In the genomic region with DNA sequence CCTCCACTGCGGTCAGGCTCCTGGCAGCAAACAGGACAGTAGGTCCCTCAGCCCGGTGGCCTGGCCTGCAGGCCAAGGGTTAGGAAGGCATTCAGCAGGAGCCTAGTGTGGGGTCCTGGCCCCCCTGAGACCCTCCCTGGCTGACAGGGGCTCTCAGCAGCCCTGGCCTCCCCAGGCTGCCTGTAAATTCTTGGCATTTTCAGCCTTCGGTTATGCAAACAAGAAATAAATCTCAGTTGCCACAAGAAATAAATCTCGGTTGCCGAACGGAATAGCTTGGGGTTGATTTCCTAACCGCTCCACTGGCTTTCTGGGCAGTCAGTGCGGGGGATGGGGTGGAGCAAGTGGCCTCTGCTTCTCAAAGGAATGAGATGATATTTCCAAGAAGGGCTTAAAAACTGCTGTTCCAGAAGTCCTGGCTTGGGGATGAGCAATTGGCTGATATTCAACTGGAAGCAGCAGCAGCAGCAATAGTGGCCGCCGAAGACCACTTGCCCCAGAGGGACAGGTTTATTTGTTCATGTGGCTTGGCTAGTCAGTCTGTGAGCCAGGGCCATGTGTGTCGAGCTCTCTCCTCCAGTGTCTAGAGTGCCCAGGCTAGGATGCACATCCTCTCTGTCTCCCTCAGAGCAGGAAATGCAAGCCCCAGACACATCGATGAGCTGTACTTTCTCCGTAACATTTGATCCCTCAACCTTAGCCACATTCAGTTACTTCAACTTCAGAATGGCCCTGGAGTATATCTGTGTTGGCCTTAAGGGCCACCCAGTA, we compare ENCODE assay signal across 8 mouse cellular contexts. TPM values are rescaled to one million over a fixed set of nuclear protein-coding genes. Genes with fewer than 3 reads are reported as not detected.
DNase-seq lines count a peak whose midpoint lies in the region; ATAC-seq lines count a peak whose summit lies in the region.

No protein-coding gene starts in this region.

- no peak overlapping the region for H3K9ac ChIP-seq in limb, embryonic 13.5 days
- no peak overlapping the region for H3K9ac ChIP-seq in liver, embryonic 11.5 days (ENCODE audit: low read depth, low read length)

- WGBS in limb, embryonic 13.5 days, result 43% methylated on average over 13 of the region's 13 CpGs
- 63% methylated on average over 13 of the region's 13 CpGs for WGBS in liver, embryonic 11.5 days

- H3K9me3 ChIP-seq in limb, embryonic 13.5 days, result no peaks in the 10 kb centered on the region
- no peaks in the 10 kb centered on the region for H3K9me3 ChIP-seq in liver, embryonic 11.5 days (ENCODE audit: control insufficient read depth, low read length)

- peak; percentile 34 to 43 for DNase-seq in cerebellum, postnatal 10 days
- DNase-seq in cerebellum, adult 18-20 months, result no peak
- peak; percentile 46 for DNase-seq in adrenal gland, postnatal 25 days
- DNase-seq in heart, postnatal 14 days, result peak; percentile 37 to 39
- no peak for DNase-seq in liver, embryonic 11.5 days (ENCODE audit: low spot score)
- no peak for DNase-seq in thymus, postnatal 0 days (ENCODE audit: low spot score)

- H3K27ac ChIP-seq in limb, embryonic 13.5 days, result 0 out of 2 replicates have a peak overlapping the region, but pooled peaks have one; percentile 28
- no peak overlapping the region for H3K27ac ChIP-seq in liver, embryonic 11.5 days (ENCODE audit: low read depth, low read length)

- intact Hi-C loops in heart, postnatal 14 days (cut with DNase I), result no loop called here

- no peaks in the 10 kb centered on the region for H3K27me3 ChIP-seq in limb, embryonic 13.5 days
- no peaks in the 10 kb centered on the region for H3K27me3 ChIP-seq in liver, embryonic 11.5 days (replicated peaks; ENCODE audit: control insufficient read depth, insufficient read depth, low read length)

- no peak for ATAC-seq in limb, embryonic 13.5 days (ENCODE audit: low FRiP score, low read depth)
- ATAC-seq in liver, embryonic 11.5 days (replicated peaks; ENCODE audit: low FRiP score), result no peak
- no peak for ATAC-seq in megakaryocyte progenitor cell, adult 5-6 weeks (replicated peaks; ENCODE audit: poor library complexity)

- H3K4me1 ChIP-seq in limb, embryonic 13.5 days, result peaks cover 29% of the 10 kb centered on the region
- 0 out of 2 replicates have a peak, but pooled peaks cover 2% of the 10 kb centered on the region for H3K4me1 ChIP-seq in liver, embryonic 11.5 days (replicated peaks; ENCODE audit: control insufficient read depth, insufficient read depth, low read length)

- H3K4me2 ChIP-seq in limb, embryonic 13.5 days (replicated peaks), result no peak overlapping the region
- no peak overlapping the region for H3K4me2 ChIP-seq in liver, embryonic 11.5 days

- no peaks in the 10 kb centered on the region for H3K36me3 ChIP-seq in limb, embryonic 13.5 days
- no peaks in the 10 kb centered on the region for H3K36me3 ChIP-seq in liver, embryonic 11.5 days (ENCODE audit: control insufficient read depth, insufficient read depth, low read length)

- H3K4me3 ChIP-seq in limb, embryonic 13.5 days, result no peak overlapping the region
- no peak overlapping the region for H3K4me3 ChIP-seq in liver, embryonic 11.5 days (ENCODE audit: low read depth, low read length)

RNA-seq across cellular contexts. Expression of a gene that starts 5.2 kb away (rescaled TPM):
- total RNA-seq in adrenal gland, postnatal 25 days (2021), result not detected in 2 replicates
- under 1 TPM in 1 of 2 experiments, not detected in 1; 0.10 TPM for total RNA-seq in heart, postnatal 14 days (2021)
- 0.22 and 0.43 TPM in 2 replicates for polyA plus RNA-seq in limb, embryonic 13.5 days (2015; fragmentation: Nextera tagmentation; extraction: Ambion mirVana)
- 0.32 and 0.42 TPM in 2 replicates for polyA plus RNA-seq in liver, embryonic 11.5 days (2014; fragmentation: Nextera tagmentation; extraction: Ambion mirVana)
- total RNA-seq in megakaryocyte progenitor cell, adult 5-6 weeks (2015), result not detected in 2 replicates
- not detected in 2 replicates for total RNA-seq in megakaryocyte progenitor cell, adult 5-6 weeks (2017)
- 1.5 and 1.9 TPM in 2 replicates for polyA plus RNA-seq in thymus, postnatal 0 days (2015; fragmentation: Nextera tagmentation; extraction: Ambion mirVana)

Comparison
In these comparisons a context has a peak if more than half of its experiments do, and no peak if none do; other contexts are left out.
1. DNase-seq: peak in cerebellum, postnatal 10 days (2 of 2), adrenal gland, postnatal 25 days (single experiment) and heart, postnatal 14 days (2 of 2); none in cerebellum, adult 18-20 months (0 of 2), liver, embryonic 11.5 days (single experiment) and thymus, postnatal 0 days (single experiment).